Mouse (Mus musculus): ENCODE results near the gene Dph3.
"Not testable (repeated sequence)": the region's sequence is repeated elsewhere in the genome, so short reads cannot be mapped to it uniquely, and the experiment has no call there.

The Dph3 gene

DNA sequence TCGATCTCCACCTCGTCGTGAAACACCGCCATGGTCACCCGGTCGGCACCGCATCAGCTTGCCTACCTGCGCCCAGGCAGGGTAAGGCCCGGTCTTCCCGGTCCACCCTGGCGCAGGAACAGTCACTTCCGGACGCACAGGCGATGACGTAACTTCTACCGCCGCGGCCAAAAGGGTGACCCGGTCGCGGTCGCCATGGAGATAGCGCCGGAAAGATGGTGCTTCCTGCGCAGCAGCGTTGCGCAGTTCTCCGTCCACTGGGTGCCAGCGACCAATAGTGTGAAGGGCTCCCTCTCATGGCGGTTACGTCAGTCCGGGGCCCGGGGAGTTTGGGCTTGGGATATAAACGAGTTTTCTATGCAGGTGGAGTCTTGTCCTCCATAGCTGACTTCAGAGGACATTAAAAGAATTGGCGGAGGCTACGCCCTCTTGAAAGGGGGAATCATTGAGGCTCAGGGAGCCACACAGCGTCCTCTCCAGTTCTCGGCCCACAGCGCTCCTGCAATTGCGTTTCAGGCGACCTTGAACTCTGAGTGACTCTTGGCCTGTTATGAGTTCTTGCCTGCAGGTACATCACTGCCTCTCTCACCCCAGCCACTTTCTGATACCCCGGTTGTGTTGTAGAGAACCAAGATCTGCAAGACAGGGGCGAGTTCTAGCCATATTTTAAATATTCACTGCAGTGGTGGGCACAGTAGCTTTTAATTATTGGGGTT, at the start of gene Dph3:
TSS of gene Dph3 (minus strand) at position 244 of the 716 bp plus-strand sequence.
- peak; percentile 98 for DNase-seq

DNA sequence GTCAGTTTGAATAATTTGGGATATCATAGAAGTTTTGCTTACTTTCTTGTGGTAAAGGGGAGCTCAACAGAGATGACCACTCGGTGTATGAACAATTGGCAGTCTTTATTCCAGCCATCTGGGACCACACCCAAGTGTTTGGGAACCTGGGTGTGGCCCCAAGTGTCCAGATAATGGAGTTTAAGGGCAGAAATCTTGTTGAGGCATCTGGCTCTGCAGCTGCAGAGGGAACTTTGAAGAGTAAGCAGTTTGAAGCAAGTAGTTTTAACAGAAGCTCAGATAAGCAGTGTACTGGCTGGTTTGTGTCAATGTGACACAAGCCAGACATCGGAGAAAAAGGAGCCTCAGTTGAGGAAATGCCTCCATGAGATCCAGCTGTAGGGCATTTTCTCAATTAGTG, 48.8 kb upstream of the Dph3 start:
- no peak for DNase-seq

DNA sequence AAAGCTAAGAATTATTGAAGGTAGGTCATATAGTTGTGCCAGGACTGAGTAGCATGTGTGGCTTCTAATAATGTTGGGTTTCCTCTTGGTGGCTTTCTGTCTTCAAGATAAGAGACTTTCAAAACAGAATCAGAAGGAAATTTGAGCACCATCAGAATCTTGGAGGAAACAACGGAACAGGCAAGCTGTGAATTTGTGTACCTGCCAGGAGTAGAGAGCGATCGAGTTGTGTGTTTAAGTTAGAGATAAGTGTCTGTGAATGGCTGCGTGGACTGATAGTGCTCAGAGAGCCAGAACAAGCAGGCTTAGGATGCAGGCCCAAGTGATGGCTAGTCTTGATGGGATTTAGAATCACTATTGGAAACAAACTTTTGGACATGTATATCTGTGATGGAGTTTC, 46.3 kb upstream of the Dph3 start:
- no peak for DNase-seq

DNA sequence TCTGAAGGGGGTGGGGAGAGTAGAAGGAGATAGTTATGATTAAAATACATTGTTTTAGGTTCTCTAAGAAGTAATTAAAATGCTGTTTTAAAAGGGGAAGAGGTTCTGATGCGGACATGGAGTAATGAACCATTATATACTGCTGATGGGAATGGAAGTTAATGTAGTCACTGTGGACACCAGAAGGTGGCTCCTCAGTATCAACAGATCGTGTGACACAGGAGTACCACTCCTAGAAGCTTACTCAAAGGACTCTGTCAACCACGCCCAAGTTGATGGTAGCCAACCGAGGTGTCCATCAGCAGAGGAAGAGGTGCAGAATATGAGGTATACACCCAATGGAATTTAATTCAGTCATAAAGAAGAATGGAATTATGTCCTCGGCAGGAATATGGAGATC, 42.9 kb upstream of the Dph3 start:
- DNase-seq = no peak

DNA sequence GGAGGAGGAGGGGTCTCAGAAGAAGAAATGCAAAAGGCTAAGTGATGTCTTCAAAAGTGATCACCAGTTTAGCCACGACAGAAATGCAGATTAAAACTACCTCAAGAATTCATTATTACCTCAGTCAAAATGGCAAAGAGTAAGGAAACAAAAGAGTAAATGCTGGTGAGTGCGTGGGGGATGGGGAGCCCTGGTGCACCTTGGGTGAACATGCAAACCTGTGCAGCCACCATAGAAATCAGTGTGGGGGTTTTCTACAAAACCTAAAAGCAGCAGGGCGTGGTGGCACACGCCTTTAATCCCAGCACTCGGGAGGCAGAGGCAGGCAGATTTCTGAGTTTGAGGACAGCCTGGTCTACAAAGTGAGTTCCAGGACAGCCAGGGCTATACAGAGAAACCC, 39.7 kb upstream of the Dph3 start:
- not testable (repeated sequence) for DNase-seq

DNA sequence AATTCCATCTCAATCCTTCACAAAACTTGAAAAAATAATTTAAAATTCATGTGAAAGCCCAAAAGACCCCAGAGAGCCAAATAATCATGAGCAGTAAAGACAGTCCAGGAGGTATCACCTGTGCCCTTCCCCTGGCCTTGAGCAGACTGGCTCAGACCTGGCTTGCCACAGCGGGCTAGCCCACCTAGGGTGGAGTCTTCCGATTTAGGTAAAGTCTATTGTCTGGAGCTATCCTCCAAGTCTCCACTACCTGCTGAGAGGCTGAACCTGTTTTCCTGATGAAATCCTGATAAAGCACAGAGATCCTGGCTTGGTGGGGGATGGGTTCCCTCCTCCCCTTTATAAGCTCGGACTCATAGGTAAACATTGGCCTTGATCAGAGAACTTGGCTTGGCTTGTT, 38.7 kb upstream of the Dph3 start:
- no peak for DNase-seq

DNA sequence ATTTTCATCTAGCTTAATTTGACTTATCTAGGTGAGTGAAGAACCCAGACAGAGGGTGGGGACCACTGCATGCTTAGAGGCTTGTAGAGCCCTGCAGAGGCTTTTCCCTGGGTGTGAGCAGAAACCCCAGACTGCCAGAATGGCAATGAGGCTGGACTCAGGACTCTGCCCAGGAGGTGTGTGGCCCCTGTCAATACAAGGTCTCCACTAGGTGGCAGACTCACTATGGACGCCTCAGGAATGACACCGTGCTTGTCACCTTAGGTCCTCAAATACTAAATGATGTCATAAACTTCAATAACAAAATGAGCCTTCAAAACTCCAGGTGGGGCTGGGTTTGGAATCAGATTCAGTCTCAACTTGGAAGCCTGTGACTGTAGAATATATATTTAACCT, 36.4 kb upstream of the Dph3 start:
- peak; percentile 51 to 60 for DNase-seq

DNA sequence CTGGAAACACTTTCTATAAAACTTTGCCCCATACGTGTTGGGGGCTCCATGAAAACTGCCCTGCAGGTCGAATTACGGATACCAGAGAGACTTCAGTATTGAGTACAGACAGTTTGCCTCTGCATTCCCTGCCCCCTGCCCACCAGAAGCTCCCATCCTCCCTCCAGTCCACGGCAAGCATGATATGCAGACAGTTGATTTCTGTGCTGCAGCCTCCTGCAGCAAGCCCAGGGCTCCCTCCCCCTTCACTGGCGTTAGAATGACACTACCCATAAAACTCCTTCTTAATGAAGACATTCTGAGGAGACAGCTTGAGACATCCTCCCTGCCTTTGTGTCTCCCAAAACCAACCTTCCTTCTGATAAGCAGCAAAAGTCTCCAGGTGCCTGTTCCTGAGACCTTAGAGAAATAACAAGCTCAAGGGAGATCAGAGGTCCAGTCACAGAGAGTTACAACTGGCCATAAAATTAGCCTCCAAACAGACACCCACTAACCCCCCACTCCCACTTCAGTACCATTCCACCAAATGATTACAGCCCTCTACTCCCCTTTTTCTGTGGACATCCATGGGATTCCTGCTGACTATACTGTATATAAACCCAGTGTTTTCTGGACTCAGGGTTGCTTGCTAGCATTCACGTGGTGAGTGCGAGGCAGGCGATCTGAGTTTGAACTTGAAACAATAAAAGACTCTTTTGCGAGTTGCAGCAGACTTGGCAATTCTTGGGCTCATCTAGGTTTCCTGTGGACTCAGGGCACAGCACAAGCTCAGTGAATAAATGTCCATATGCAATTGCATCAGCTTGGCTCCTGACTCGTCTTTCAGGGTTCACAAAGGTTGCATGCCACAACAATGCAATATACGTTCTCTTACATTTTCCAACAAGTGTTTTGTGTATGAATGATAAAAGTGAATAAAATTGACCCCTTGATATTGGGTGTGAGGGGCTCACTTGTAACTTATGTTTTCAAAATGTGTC, 35.7 kb upstream of the Dph3 start:
- DNase-seq = no peak

DNA sequence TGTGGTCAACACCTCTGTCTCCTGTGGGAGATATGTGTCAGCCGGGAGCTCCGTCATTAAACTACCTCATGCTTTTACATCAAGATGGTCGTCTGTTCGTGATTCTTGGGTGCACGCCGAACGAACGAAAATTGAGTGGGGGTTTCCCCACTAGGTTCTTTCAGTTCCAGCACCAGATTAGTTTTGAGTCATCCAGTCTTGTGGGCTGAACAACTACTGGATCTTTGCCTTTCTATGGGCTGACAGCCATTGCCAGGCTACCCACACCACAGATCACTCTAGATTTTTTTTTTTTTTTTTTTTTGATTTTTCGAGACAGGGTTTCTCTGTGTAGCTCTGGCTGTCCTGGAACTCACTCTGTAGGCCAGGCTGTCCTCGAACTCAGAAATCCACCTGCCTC, 26.6 kb upstream of the Dph3 start:
- not testable (repeated sequence) for DNase-seq

DNA sequence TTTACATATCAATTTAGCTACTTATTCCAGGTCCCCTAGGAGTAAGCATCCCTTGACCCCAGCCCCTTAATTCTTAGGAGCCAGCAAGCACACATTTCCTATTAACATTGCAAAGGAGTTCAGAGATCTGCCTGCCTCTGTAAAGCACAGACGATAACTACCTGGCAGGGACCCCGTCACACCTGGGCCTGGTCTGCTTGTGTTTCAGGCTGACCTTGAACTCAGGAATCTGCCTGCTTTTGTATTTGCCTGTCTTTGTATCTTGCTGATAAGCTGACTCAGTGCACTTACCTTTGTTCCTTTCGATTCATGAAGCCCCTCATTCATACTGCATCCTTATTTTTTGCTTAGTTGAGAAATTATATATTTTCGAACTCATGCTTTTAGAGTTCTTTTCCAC, 21.4 kb upstream of the Dph3 start:
- DNase-seq = no peak

DNA sequence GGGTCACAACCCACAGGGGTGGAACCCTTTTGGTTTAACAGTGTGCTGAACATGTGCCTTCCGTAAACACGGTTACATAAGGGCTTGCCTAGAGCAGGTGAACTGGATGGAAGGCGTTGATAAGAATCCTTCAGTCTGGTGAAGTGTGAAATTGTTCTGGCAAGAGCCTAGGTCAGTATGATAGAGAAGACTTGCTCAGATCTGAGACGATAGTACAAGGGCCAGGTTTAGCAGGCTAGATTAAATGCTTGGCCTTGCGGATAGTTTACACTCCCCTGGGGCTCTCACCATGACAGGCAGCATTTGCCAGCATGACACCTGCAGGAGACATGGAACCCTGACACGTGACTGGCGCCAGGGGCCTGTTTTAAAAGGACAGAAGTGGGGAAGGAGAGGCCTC, 20.1 kb upstream of the Dph3 start:
- DNase-seq = no peak

DNA sequence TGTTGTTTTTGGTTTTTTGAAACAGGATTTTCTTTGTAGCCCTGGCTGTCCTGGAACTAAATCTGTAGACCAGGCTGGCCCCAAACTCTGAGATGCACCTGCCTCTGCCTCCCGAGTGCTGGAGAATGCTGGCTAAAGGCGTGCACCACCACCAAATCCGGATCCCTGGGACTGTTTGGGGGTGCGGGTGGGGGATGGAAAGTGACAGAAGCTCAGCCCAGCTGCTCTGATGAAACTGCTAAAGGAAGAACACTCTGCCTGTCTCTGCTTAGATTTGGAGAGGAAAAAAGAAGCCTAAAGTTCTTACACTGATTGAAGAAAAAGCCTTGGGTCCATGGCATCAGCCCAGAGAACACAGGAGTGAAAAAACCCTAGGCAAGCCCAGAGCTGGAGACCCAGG, 18.0 kb upstream of the Dph3 start:
- no peak for DNase-seq

DNA sequence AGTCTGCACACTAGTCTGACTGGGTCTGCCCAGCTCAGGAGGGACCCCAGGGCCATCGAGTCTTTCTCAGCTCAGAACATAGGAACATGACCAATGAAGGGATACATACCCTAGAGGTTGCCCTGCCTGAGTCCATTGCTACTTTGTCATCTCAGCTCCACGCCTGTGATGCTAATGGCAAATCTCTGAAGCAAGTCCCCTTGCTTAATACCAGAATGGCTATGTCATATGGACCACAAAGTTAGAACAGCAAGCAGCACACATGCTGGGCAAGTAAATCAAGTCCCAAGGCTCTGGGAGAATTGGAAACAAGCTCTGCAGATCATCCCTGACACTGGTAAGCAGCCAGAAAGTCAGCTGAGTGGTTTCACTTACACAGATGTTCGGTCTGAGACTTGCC, 13.4 kb upstream of the Dph3 start:
- DNase-seq = no peak

DNA sequence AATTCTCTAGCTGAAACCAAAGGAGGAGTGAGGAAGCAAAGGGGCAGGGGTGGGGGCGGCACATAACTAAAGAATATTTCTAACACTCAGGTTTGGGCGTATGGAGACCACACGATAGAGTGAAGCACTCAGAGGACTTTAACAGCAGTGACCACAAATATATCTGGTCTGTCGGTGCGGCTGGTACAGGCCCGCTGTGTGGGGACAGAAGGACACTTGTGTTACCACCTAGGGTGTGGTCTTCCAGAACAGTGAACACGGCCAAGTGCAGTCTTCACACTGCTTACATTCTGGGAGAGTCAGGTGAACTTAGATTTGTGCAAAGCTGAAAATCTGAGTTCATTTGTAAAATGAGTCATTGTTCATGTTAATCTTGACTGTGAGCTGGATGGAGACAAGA, 12.2 kb upstream of the Dph3 start:
- DNase-seq = no peak

DNA sequence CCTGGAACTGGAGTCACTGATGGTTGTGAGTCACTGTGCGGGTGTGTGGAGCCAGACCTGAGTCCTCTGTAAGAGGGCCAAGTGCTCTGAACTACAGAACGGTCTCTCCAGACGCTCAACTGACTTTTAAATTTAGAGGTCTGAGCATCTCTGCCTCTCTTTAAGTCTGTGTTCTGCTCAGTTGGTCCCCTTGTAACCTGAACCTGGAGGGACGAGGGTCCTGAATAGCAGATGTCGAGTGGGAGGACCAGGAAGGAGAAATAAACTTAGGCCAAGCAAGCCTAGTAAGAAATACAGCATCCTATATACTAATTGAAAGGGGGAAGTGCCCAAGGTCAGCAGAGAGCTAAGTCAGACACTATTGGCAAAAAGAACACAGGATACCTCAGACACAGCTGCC, 11.2 kb upstream of the Dph3 start:
- no peak for DNase-seq

DNA sequence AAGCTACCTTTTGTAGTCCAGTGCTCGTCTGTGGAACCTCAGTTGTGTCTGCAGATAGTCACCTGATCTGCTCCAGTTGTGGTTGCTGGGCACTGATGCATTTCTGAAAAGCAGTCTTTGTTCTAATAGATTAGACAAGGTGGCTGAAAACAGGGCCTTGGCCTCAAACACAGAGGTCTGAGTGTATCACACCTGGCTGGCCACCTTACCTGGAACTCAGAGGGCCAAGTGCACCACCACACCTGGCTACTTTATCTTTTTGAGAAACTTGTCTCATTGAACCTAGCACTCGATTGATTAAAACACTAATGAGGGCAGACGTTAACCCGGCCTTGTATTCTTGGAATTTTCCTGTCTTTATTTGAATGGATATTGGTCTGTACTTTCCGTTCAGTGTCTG, 10.1 kb upstream of the Dph3 start:
- no peak for DNase-seq

DNA sequence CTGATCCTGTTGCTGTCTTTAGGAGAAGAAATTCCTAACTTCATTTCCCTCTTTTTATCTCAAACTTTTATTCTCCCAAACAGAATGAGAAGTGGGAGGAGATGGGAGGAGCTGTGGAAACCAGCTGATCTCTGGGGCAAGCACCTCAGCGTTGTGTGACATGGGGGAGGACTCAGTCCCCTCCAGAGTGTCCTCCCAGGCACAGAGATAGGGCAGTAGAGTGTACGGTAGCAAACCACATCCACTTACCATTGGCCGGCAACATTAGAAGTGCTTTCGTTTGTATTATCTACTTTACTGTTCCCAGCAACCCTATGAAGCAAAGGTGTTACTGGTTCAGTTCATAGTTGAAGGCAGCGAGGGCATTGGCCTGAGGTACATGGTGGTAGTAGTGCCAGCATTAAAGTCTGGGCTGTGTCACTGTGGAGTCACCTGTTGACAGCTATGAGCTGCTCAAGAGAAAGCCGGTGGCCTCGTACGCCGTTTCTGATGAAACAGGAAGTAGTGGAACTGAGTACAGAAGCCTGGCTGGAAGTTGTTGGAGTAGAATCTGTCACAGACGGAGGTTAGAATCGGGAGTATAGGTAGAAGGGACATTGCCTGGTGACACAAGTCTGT, 8.1 kb upstream of the Dph3 start:
- no peak for DNase-seq

DNA sequence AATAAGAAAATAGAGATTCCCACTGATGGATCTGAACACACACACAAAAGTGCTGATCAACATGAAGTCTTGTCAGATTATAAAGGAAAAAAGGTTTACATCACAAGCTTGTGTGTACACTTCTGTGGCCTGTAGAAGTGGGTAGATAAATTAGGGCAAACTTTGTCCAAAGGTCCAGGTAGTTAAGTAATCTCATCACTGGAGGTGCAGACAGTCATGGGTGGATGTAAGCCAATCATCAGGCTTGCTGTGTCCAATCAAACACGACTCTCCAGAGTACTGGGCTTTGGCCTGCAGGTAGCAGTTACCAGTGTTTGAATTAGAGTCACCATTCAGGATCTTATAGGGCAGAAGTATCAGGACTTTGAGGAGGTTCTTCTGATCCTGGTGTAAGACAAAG, 7.5 kb upstream of the Dph3 start:
- DNase-seq = no peak

DNA sequence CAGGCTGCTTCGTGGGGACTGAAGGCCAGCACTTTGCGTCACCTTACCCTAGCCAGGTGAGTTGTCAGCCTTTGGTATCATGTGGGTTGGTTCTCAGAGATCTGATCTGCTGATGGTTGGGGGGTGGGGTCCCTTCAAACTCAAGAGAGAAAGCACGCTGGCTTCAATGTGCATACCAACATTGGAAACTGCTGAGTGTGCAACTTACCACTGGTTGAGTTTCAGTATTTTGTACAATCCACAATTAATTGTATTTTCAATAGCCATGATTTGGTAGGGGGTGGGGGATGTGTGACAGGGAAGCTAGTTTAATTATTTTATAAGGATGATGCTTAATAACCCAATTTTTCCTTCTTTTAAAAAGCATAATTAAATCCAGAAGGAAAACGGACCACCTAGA, 6.2 kb upstream of the Dph3 start:
- DNase-seq = no peak

DNA sequence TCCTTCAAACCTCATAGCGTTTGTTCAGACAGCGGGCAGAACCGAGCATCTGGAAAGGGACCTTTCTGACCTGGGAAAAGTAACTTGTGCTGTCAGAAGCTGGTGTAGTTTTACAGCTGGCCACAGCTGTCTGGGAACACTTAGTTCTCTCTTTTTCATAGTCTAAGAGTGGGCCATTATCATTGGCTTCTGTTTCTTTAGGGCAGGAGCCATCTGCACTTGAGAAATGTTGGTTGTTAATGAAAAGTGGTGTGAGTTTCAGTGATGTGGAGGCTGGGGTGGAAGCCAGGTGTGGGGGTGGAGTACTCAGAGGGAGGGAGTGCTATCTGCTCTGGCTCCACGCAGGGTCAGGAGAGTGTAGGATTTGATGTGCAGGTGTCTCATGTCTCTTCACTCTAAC, 5.6 kb upstream of the Dph3 start:
- DNase-seq = no peak

DNA sequence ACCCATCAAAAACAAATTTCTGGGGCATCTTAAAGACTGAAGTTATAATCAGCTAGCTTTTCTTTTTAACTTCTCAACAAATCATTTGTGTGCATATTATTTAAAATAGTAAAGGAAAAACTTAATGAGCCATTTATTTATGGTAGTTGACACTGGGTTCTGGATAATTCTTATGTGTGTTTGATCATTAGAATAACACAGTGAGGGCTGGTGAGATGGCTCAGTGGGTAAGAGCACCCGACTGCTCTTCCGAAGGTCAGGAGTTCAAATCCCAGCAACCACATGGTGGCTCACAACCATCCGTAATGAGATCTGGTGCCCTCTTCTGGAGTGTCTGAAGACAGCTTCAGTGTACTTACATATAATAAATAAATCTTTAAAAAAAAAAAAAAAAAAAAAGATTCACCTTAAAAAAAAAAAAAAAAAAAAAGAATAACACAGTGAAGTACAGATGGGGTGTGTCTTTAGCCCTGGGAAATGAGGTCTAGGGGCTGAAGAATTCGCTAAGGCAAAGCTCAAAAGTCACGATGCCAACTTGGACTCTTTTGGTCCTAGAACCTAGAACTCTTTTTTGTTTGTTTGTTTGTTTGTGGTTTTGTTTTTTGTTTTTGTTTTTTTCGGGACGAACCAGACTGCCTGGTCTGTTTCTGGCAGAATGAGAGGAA, 2.2 kb upstream of the Dph3 start:
- DNase-seq = not testable (repeated sequence)

DNA sequence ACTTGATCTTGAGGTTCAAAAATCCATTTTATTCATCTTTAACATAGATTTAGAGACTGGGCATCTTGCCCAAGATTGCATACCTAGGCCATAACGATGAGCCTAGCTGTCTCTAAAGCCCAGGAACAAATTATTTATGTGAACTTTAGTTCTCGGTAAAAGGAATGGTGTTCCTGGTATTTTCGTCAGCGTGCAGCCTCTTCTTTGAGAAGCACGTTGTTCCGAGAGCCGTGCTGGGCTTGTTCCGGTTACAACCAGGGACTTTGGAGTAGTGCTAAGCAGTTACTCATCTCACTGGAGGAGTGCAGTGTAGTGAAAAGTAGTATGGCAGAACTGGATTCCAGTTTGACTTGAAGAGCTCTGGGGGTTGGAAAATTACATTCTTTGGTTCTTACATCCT, 697 bp upstream of the Dph3 start:
- DNase-seq = no peak

DNA sequence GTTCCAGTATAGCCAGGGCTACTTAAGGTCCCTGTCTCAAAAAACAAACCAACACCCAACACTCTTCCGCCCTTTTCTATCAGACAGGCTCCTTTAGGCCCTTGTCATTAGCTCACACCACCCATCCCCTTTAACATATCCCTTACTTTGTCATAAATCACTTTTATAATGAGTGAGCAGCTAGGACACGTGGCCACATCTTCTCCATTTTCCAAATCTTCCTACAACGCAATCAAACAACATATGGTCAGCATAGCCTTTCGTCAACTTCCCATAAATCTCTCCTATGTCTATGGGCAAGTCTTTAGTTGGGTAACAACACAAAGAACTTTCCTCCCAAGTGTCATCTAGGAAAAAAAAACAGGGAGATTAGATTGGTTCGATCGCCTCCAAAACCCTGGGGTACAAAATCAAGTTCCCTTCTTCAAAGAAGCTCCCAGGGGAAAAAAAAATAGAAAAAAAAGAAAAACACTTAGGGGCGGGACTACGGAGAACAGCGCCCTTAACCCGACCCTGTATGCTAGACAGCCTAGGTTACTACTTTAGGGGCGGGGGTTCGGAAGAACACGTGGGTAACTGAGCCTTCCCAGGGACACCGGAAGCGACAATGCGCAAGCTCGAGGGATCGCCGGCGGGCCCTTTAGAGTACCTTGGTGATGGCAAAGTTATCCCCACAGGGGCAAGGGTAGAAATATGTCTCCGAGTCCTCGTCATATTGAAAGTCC, 606 bp downstream of the Dph3 start, which contains the start of gene Oxnad1:
TSS of gene Oxnad1 (plus strand) at position 614 of the 725 bp plus-strand sequence.
- no peak for DNase-seq

Measured in B cell, adult 2 months (primary cell).